Mouse (Mus musculus) liver, postnatal 0 days (tissue): ENCODE measurements around the gene Gm11564. TPM values are rescaled to one million over a fixed set of nuclear protein-coding genes. Genes with fewer than 3 reads are reported as not detected.
"Not testable (repeated sequence)": the region's sequence is repeated elsewhere in the genome, so short reads cannot be mapped to it uniquely, and the experiment has no call there.

Experiments used
- ATAC-seq: fragments of 200-750 bp; cut with Nextera tagmentation; 2 replicates; pipeline ENCODE4 v1.8.0; 2017; ENCODE audit warnings: mild to moderate bottlenecking, moderate library complexity
- DNase-seq: peaks from one replicate; pipeline ENCODE4 v3.0.0-alpha.2; 2016
- H3K27ac ChIP-seq: fragments of 300-500 bp; sonication (generic); 2 replicates; pipeline ENCODE4 v1.5.1; 2014; ENCODE audit warnings: antibody characterized with exemption, moderate library complexity, mild to moderate bottlenecking, low read depth
- H3K27me3 ChIP-seq: fragments of 300-500 bp; sonication (generic); 2 replicates; pipeline ENCODE4 v1.6.1; 2014; ENCODE audit warnings: low read length, control low read depth, mixed read lengths; ENCODE audit not compliant: insufficient read depth
- H3K36me3 ChIP-seq: fragments of 300-500 bp; sonication (generic); replicated peaks from 2 replicates; pipeline ENCODE4 v1.6.1; 2014; ENCODE audit warnings: mild to moderate bottlenecking, control low read depth, low read length, moderate library complexity, mixed read lengths; ENCODE audit not compliant: insufficient read depth
- H3K4me1 ChIP-seq: fragments of 300-500 bp; sonication (generic); 2 replicates; pipeline ENCODE4 v1.6.1; 2014; ENCODE audit warnings: antibody characterized with exemption, mild to moderate bottlenecking, control low read depth; ENCODE audit not compliant: insufficient read depth
- H3K4me2 ChIP-seq: fragments of 300-500 bp; sonication (generic); 2 replicates; pipeline ENCODE4 v1.6.1; 2014; ENCODE audit warnings: low read depth, mild to moderate bottlenecking, low read length, moderate library complexity, mixed read lengths
- H3K4me3 ChIP-seq: fragments of 300-500 bp; sonication (generic); 2 replicates; pipeline ENCODE4 v1.5.1; 2014; ENCODE audit warnings: low read depth, low read length
- H3K9ac ChIP-seq: fragments of 300-500 bp; sonication (generic); replicated peaks from 2 replicates; pipeline ENCODE4 v1.6.1; 2014; ENCODE audit warnings: mild to moderate bottlenecking, moderate library complexity
- H3K9me3 ChIP-seq: fragments of 300-500 bp; sonication (generic); 2 replicates; pipeline ENCODE4 v1.6.1; 2016; ENCODE audit warnings: mild to moderate bottlenecking, control low read depth, low read length, mixed read lengths
- CTCF ChIP-seq: sonication (generic); IDR thresholded peaks from 2 replicates; pipeline ENCODE4 v1.5.1; 2016; ENCODE audit warnings: antibody characterized with exemption, low read depth
- EP300 ChIP-seq: IDR thresholded peaks from 2 replicates; pipeline ENCODE4 v1.6.1; 2016; ENCODE audit warnings: antibody characterized with exemption, low read depth, mild to moderate bottlenecking
- whole genome bisulfite sequencing: fragments of 180-500 bp; shearing (Covaris S2); extraction: QIAGEN DNeasy Blood & Tissue Kit; methylation state at CpG from one replicate; pipeline ENCODE4 v1.1.7; 2014; ENCODE audit not compliant: insufficient replicate concordance; 5-methylcytosine and 5-hydroxymethylcytosine counted together
- polyA plus RNA-seq: library from polyadenylated mRNA; unstranded; fragments of >200 nt; fragmentation: Nextera tagmentation; extraction: Ambion mirVana; gene quantifications from 2 replicates; pipeline ENCODE4 v1.2.1, GENCODE M21; 2015

The Gm11564 gene
- polyA plus RNA-seq, 1 experiment from 2014 or later = not detected

DNA sequence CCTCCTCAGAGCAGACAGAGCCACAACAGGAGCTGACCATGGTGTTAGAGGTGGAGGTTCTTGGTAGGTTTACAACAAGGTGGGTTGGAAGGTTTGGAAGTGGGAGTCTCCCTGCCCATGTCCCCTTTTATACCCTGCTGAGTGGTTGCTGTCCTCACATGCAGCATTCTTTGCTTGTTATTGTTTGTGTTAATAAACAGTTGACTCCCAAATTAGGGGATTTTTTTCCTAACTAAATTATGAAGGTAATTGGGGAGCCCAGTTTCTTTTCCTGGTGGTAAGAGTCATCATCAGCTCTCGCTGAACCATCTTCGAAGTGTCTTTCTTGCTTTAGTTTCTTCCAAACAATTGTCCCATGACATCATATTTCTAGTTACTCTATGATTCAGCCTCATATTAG lies 34.9 kb downstream of the Gm11564 start, which contains the start of gene Krtap4-8:
Gene Krtap4-8 (minus strand): TSS at position 101 of the 400 bp plus-strand sequence.
- no peaks in the 10 kb centered on the region for H3K27me3 ChIP-seq
- H3K27ac ChIP-seq = no peak within 1 kb of the TSS
- no peaks in the 10 kb centered on the region for H3K36me3 ChIP-seq
- H3K4me3 ChIP-seq = no peak within 1 kb of the TSS
- no peak for ATAC-seq
- H3K4me2 ChIP-seq = no peak within 1 kb of the TSS
- H3K9me3 ChIP-seq = no peaks in the 10 kb centered on the region
- H3K9ac ChIP-seq = no peak within 1 kb of the TSS
- TF ChIP-seq CTCF = no peak
- no peak for TF ChIP-seq EP300
- WGBS = 85% methylated on average over 2 of the region's 2 CpGs
- H3K4me1 ChIP-seq = no peaks in the 10 kb centered on the region
- DNase-seq = no peak

DNA sequence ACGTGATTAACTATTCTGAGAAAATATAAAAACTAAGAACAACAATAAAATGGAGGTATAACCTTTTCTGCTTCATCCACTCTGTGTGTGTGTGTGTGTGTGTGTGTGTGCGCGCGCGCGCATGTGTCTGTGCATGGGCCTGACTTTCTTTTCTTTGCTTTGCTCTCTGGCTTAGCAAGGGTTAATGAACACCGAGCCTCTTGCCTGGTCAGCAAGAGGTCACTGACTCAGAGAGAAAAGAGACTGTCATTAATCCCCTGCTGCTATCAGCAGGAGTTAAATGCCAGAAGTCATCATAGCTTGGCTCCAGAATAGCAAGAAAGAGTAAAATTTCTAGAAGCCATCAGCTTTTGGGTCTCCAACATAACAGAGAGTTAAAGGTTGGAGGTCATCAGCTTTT lies 37.1 kb downstream of the Gm11564 start:
- ATAC-seq (no peak), DNase-seq (no peak)
- no peak overlapping the region for H3K27ac ChIP-seq
- H3K4me1 ChIP-seq = no peaks in the 10 kb centered on the region
- no peaks in the 10 kb centered on the region for H3K27me3 ChIP-seq
- H3K9me3 ChIP-seq = no peaks in the 10 kb centered on the region
- no peak overlapping the region for H3K4me3 ChIP-seq
- WGBS = 69% methylated on average over 7 of the region's 7 CpGs
- H3K36me3 ChIP-seq = no peaks in the 10 kb centered on the region
- no peak overlapping the region for H3K9ac ChIP-seq
- no peak overlapping the region for H3K4me2 ChIP-seq
- TF ChIP-seq EP300 (no peak), CTCF (no peak)

DNA sequence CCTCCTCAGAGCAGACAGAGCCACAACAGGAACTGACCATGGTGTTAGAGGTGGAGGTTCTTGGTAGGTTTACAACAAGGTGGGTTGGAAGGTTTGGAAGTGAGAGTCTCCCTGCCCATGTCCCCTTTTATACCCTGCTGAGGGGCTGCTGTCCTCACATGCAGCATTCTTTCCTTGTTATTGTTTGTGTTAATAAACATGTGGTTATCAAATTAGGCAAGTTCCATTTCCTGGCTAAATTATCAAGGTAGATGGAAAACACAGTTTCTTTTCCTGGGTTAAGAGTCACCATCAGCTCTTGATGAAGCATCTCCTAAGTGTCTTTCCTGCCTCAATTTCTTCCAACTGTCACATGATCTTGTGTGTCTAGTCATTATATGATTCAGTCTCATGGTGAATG lies 42.7 kb downstream of the Gm11564 start, which contains the start of gene Gm11595:
Gene Gm11595 (minus strand): TSS at position 101 of the 400 bp plus-strand sequence.
- ATAC-seq, H3K4me3 ChIP-seq, H3K4me1 ChIP-seq, H3K27me3 ChIP-seq, DNase-seq, H3K4me2 ChIP-seq, H3K9ac ChIP-seq, H3K27ac ChIP-seq, H3K36me3 ChIP-seq, H3K9me3 ChIP-seq: not testable (repeated sequence)

DNA sequence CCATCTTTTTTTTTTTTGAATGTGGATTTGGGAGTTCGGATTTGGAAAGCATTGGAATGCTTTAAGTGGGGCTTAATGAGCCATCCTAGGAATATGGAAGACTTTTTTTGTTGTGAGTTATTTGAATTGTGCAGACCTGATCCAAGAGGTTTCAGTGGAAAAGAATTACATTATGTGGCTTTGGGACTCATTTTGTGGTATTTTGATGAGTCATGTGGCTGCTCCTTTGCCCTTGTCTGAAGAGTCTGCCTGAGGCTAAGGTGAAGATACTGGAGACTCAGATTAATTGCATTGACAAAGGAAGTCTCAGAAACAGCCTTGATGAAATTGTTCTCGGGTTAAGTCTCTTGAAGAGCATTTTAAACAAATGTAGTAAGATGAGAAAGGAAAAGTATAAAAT lies 47.1 kb downstream of the Gm11564 start:
- ATAC-seq (no peak), DNase-seq (no peak)
- 61% methylated on average over 2 of the region's 2 CpGs for WGBS

More for the DNA sequence above, 47.1 kb downstream of the Gm11564 start:
- H3K27ac ChIP-seq = no peak overlapping the region
- no peaks in the 10 kb centered on the region for H3K9me3 ChIP-seq
- no peaks in the 10 kb centered on the region for H3K36me3 ChIP-seq
- TF ChIP-seq CTCF (no peak), EP300 (no peak)
- H3K4me2 ChIP-seq = no peak overlapping the region
- H3K4me3 ChIP-seq = no peak overlapping the region
- H3K4me1 ChIP-seq = no peaks in the 10 kb centered on the region
- no peaks in the 10 kb centered on the region for H3K27me3 ChIP-seq
- H3K9ac ChIP-seq = no peak overlapping the region

Other genes starting within 250 kb of the Gm11564 start
- gene Krtap3-1, start 249.0 kb downstream of the Gm11564 start, polyA plus RNA-seq = not detected in 2 replicates
- gene Krtap1-5, start 234.7 kb downstream of the Gm11564 start, polyA plus RNA-seq = not detected in 2 replicates
- not detected in 2 replicates for gene Krtap1-4, start 232.0 kb downstream of the Gm11564 start, polyA plus RNA-seq
- gene Krtap1-3, start 224.3 kb downstream of the Gm11564 start, polyA plus RNA-seq = not detected in 2 replicates
- not detected in 2 replicates for gene Krtap9-3, start 217.6 kb downstream of the Gm11564 start, polyA plus RNA-seq
- gene Gm11938, start 212.4 kb downstream of the Gm11564 start, polyA plus RNA-seq = not detected in 2 replicates
- not detected in 2 replicates for gene Gm11937, start 205.5 kb downstream of the Gm11564 start, polyA plus RNA-seq
- gene Krtap2-4, start 200.8 kb downstream of the Gm11564 start, polyA plus RNA-seq = not detected in 2 replicates
- not detected in 2 replicates for gene Gm11562, start 195.2 kb downstream of the Gm11564 start, polyA plus RNA-seq
- not detected in 2 replicates for gene Krtap4-1, start 187.4 kb downstream of the Gm11564 start, polyA plus RNA-seq
- gene Krtap4-2, start 180.6 kb downstream of the Gm11564 start, polyA plus RNA-seq = not detected in 2 replicates
- not detected in 2 replicates for gene Krtap4-7, start 171.6 kb downstream of the Gm11564 start, polyA plus RNA-seq
- gene Gm11555, start 165.4 kb downstream of the Gm11564 start, polyA plus RNA-seq = not detected in 2 replicates
- gene Gm11563, start 156.7 kb downstream of the Gm11564 start, polyA plus RNA-seq = not detected in 2 replicates
- gene Krtap4-6, start 149.7 kb downstream of the Gm11564 start, polyA plus RNA-seq = not detected in 2 replicates
- not detected in 2 replicates for gene Gm14190, start 124.9 kb downstream of the Gm11564 start, polyA plus RNA-seq
- gene Gm14180, start 81.4 kb downstream of the Gm11564 start, polyA plus RNA-seq = not detected in 2 replicates
- gene Gm11595, start 42.8 kb downstream of the Gm11564 start, polyA plus RNA-seq = not detected in 2 replicates
- not detected in 2 replicates for gene Krtap4-8, start 35.0 kb downstream of the Gm11564 start, polyA plus RNA-seq
- not detected in 2 replicates for gene Krtap4-9, start 30.5 kb downstream of the Gm11564 start, polyA plus RNA-seq
- not detected in 2 replicates for gene Gm11596, start 22.2 kb downstream of the Gm11564 start, polyA plus RNA-seq
- gene Gm11569, start 16.7 kb downstream of the Gm11564 start, polyA plus RNA-seq = not detected in 2 replicates
- gene Gm11554, start 11.2 kb downstream of the Gm11564 start, polyA plus RNA-seq = not detected in 2 replicates
- gene Krtap4-13, start 5.8 kb downstream of the Gm11564 start, polyA plus RNA-seq = not detected in 2 replicates
- gene 2300003K06Rik, start 22.4 kb upstream of the Gm11564 start, polyA plus RNA-seq = not detected in 2 replicates
- not detected in 2 replicates for gene Krtap4-16, start 35.9 kb upstream of the Gm11564 start, polyA plus RNA-seq
- gene Gm11568, start 42.3 kb upstream of the Gm11564 start, polyA plus RNA-seq = not detected in 2 replicates
- not detected in 2 replicates for gene Gm11559, start 48.8 kb upstream of the Gm11564 start, polyA plus RNA-seq
- gene Krtap9-1, start 57.7 kb upstream of the Gm11564 start, polyA plus RNA-seq = not detected in 2 replicates
- not detected in 2 replicates for gene Gm11567, start 63.5 kb upstream of the Gm11564 start, polyA plus RNA-seq
- not detected in 2 replicates for gene Krtap31-1, start 92.3 kb upstream of the Gm11564 start, polyA plus RNA-seq
- gene Gm11565, start 99.1 kb upstream of the Gm11564 start, polyA plus RNA-seq = not detected in 2 replicates
- gene Krtap31-2, start 120.6 kb upstream of the Gm11564 start, polyA plus RNA-seq = not detected in 2 replicates
- not detected in 2 replicates for gene Krtap9-5, start 132.8 kb upstream of the Gm11564 start, polyA plus RNA-seq
- gene Krtap29-1, start 163.4 kb upstream of the Gm11564 start, polyA plus RNA-seq = not detected in 2 replicates
- gene Krtap16-1, start 170.9 kb upstream of the Gm11564 start, polyA plus RNA-seq = not detected in 2 replicates
- gene Krtap17-1, start 178.3 kb upstream of the Gm11564 start, polyA plus RNA-seq = not detected in 2 replicates
- gene Krt33a, start 200.5 kb upstream of the Gm11564 start, polyA plus RNA-seq = not detected in 2 replicates
- not detected in 2 replicates for gene Krt33b, start 214.2 kb upstream of the Gm11564 start, polyA plus RNA-seq
- not detected in 2 replicates for gene Krt34, start 225.9 kb upstream of the Gm11564 start, polyA plus RNA-seq
- not detected in 2 replicates for gene Krt31, start 234.9 kb upstream of the Gm11564 start, polyA plus RNA-seq